Mouse (Mus musculus): Measurements from ENCODE around the gene Mymx. TPM values are rescaled to one million over a fixed set of nuclear protein-coding genes. Genes with fewer than 3 reads are reported as not detected.

Gene Mymx
- polyA plus RNA-seq, 1 experiment from 2014 or later: 0.47 TPM

GRCm38 (mm10) chr17:45594195-45594594 is 7.7 kb downstream of the Mymx start:
- peak overlapping the region; percentile 73; the same call in 1 of the 2 replicates for H3K9ac ChIP-seq

DNA sequence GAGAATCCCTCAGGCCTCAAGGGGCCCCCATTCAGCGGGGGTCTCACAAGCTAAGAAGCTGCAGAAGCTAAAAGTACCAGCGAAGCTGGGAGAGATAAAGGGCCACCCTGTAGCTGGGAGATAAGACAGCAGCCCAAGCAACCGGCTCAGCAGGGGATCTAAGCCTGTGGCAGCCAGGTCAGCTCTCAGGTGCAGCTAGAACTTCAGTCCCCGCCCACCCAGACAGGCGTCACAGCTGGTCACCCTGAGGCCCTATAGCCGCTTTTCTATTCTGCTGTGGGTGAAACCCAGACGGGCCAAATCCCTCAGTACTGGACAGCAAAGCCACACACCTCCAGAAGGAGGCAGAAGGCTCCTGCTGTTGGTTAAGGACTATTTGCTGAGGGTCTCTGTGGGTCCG is 8.4 kb downstream of the Mymx start:
- Histone ChIP-seq H3K27me3 (peaks cover 40% of the 10 kb centered on the region), H3K27ac (no peak overlapping the region), H3K9ac (no peak overlapping the region), H3K4me3 (no peak overlapping the region), H3K4me1 (replicated peaks) (peaks cover 60% of the 10 kb centered on the region), H3K9me3 (no peaks in the 10 kb centered on the region), H3K4me2 (peak overlapping the region; percentile 92), H3K36me3 (no peaks in the 10 kb centered on the region)
- WGBS: 29% methylated on average over 8 of the region's 8 CpGs
- no peak for ATAC-seq (ENCODE audit: low FRiP score)

More at GRCm38 (mm10) chr17:45594195-45594594, 7.7 kb downstream of the Mymx start:
- H3K9me3 ChIP-seq: no peaks in the 10 kb centered on the region
- H3K27me3 ChIP-seq: peaks cover 40% of the 10 kb centered on the region
- WGBS: 52% methylated on average over 8 of the region's 8 CpGs
- H3K4me2 ChIP-seq: peak overlapping the region; percentile 92
- no peak overlapping the region for H3K27ac ChIP-seq
- H3K4me3 ChIP-seq: peak overlapping the region; percentile 47
- no peak for ATAC-seq (ENCODE audit: low FRiP score)
- H3K36me3 ChIP-seq: no peaks in the 10 kb centered on the region
- peaks cover 61% of the 10 kb centered on the region for H3K4me1 ChIP-seq (replicated peaks)

- no peaks in the 10 kb centered on the region for H3K36me3 ChIP-seq
- H3K9me3 ChIP-seq: no peaks in the 10 kb centered on the region
- no peak for ATAC-seq (ENCODE audit: low FRiP score)
- 56% methylated on average over 8 of the region's 8 CpGs for WGBS
- H3K4me3 ChIP-seq: no peak overlapping the region
- H3K9ac ChIP-seq: peak overlapping the region; percentile 49
- peak overlapping the region; percentile 92; the same call in 1 of the 2 replicates for H3K4me2 ChIP-seq
- H3K4me1 ChIP-seq (replicated peaks): peaks cover 60% of the 10 kb centered on the region
- H3K27me3 ChIP-seq: peaks cover 40% of the 10 kb centered on the region
- H3K27ac ChIP-seq: no peak overlapping the region
Observed at GRCm38 (mm10) chr17:45592606-45593431, 9.1 kb downstream of the Mymx start.

DNA sequence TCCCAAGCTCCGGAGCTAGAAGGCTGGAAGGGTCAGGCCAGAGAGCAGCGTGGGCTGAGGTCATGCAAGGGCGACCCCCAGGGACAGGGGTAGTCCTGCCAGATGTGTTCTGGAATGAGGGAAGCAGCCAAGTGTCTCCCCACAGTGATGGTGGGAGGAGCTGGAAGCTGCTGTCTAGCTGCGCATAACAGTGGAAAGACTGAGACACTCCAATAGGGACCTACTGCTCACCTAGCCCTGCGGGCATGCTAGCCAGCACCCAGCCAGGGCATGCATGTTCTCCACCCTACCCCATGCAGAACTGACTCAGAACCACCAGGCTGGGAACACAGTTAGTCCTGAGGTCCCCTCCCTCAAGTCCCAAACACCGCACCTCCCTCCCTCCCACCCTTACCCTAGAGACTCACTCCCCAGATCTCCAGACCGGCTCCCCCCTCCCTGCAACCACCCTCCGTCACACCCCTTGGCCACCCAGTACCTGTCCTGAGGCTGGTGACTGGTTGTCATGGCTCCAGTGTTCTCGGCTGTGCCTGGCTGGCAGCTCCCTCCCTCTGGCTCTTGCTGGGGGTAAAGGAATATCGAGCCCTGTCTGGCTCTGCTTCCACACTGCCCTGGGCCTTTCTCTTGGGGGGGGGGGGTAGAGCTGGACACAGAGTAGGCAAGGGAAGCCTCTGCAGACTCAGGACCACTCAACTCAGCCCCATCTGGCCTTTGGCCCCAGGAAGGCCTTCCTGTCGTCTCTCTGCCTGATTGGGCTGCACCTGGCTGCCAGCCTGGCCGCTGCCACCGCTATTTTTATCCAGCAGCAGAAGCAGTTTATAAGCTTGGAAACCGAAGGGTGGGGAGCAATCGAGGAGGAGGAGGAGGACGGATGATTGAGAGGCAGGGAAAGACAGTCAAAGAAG is 9.9 kb downstream of the Mymx start:
- H3K4me2 ChIP-seq: peak overlapping the region; percentile 10

DNA sequence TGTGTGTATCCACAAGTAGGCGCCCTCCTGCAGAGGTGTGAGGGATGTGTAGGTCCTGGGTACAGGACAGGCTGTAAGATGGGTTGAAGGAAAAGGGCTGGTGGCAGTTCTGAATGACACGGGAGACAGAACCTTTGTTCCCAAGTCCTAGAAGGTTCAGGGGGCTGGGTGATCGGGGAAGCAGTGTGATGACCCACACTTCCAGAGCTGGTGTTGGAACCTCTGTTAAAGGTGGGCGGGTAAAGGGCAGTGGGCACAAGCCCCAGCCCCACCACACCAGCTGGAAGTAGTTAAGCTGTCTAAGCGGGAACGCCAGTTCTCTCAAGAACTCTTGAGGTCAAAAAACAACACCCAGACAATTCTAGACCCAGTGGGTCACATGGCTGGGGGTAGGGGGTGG is 11.5 kb downstream of the Mymx start:
- ATAC-seq (ENCODE audit: low FRiP score): no peak

More for the DNA sequence above, 9.9 kb downstream of the Mymx start:
- 48% methylated on average over 16 of the region's 16 CpGs for WGBS
- peaks cover 37% of the 10 kb centered on the region for H3K27me3 ChIP-seq
- H3K4me1 ChIP-seq (replicated peaks): peaks cover 57% of the 10 kb centered on the region
- H3K9me3 ChIP-seq: no peaks in the 10 kb centered on the region
- no peak for ATAC-seq (ENCODE audit: low FRiP score)
- no peak overlapping the region for H3K27ac ChIP-seq
- no peak overlapping the region for H3K4me3 ChIP-seq
- peak overlapping the region; percentile 49 for H3K9ac ChIP-seq
- H3K36me3 ChIP-seq: 0 out of 2 replicates have a peak, but pooled peaks cover 1% of the 10 kb centered on the region

GRCm38 (mm10) chr17:45589844-45590243 is 12.1 kb downstream of the Mymx start:
- Histone ChIP-seq H3K4me3 (no peak overlapping the region), H3K27ac (no peak overlapping the region), H3K9ac (no peak overlapping the region), H3K4me1 (replicated peaks) (peaks cover 47% of the 10 kb centered on the region), H3K27me3 (peaks cover 25% of the 10 kb centered on the region), H3K9me3 (no peaks in the 10 kb centered on the region), H3K36me3 (0 out of 2 replicates have a peak, but pooled peaks cover 4% of the 10 kb centered on the region), H3K4me2 (no peak overlapping the region)
- 93% methylated on average over 8 of the region's 8 CpGs for WGBS
- ATAC-seq (ENCODE audit: low FRiP score): no peak

More for the DNA sequence above, 11.5 kb downstream of the Mymx start:
- no peaks in the 10 kb centered on the region for H3K9me3 ChIP-seq
- WGBS: 88% methylated on average over 6 of the region's 6 CpGs
- H3K27me3 ChIP-seq: peaks cover 29% of the 10 kb centered on the region
- no peak overlapping the region for H3K4me3 ChIP-seq
- no peak overlapping the region for H3K9ac ChIP-seq
- 0 out of 2 replicates have a peak, but pooled peaks cover 4% of the 10 kb centered on the region for H3K36me3 ChIP-seq
- peaks cover 47% of the 10 kb centered on the region for H3K4me1 ChIP-seq (replicated peaks)
- no peak overlapping the region for H3K27ac ChIP-seq
- H3K4me2 ChIP-seq: no peak overlapping the region

DNA sequence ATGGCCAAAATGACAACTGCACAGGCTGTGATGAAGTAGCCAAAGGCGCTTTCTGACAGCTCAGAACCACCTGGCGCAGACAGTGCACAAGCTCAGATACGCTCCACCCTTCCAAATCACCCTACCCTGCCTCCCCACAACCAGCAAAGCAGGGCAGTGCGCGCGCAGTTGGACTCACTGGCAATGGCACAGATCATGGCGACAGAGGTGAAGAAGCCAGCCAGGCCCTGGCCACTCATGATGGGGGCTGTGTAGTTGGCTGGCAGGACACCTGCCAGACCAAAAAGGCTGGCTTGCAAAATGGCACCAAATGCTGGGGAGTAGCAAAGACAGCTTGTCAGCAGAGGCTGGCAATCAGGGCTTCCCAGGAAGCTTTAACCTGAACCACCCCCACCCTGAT is 12.7 kb downstream of the Mymx start:
- Histone ChIP-seq H3K4me2 (no peak overlapping the region), H3K9me3 (no peaks in the 10 kb centered on the region), H3K27me3 (peaks cover 19% of the 10 kb centered on the region), H3K4me1 (replicated peaks) (peaks cover 47% of the 10 kb centered on the region), H3K27ac (no peak overlapping the region), H3K9ac (no peak overlapping the region), H3K36me3 (0 out of 2 replicates have a peak, but pooled peaks cover 4% of the 10 kb centered on the region), H3K4me3 (no peak overlapping the region)
- ATAC-seq (ENCODE audit: low FRiP score): no peak
- WGBS: 97% methylated on average over 7 of the region's 7 CpGs

- no peak for ATAC-seq (ENCODE audit: low FRiP score)
- H3K9me3 ChIP-seq: no peaks in the 10 kb centered on the region
- H3K4me2 ChIP-seq: no peak overlapping the region
- H3K4me3 ChIP-seq: no peak overlapping the region
- peaks cover 40% of the 10 kb centered on the region for H3K4me1 ChIP-seq (replicated peaks)
- peaks cover 11% of the 10 kb centered on the region for H3K27me3 ChIP-seq
- 0 out of 2 replicates have a peak, but pooled peaks cover 4% of the 10 kb centered on the region for H3K36me3 ChIP-seq
- WGBS: 95% methylated on average over 7 of the region's 7 CpGs
- H3K27ac ChIP-seq: no peak overlapping the region
- no peak overlapping the region for H3K9ac ChIP-seq
Observed at GRCm38 (mm10) chr17:45588370-45588769, 13.5 kb downstream of the Mymx start.

DNA sequence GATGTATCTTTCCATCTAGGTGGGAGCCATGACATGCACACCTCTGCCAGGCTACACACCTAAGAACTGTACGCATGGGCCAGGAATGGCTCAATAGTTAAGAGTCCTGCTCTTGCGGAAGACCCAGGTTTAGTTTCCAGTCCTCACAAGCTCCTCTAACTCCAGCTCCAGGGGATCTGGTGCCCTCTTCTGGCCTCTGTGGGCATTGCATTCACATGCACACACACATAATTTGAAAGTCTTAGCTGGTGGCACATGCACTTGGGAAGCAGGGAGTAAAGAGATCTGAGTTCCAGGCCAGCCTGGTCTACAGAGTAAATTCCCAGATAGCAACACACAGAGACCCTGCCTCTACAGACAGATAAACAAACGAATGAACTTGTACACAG is 15.5 kb downstream of the Mymx start:
- H3K4me3 ChIP-seq: no peak overlapping the region
- H3K9ac ChIP-seq: no peak overlapping the region
- no peak overlapping the region for H3K4me2 ChIP-seq
- H3K9me3 ChIP-seq: no peaks in the 10 kb centered on the region
- no peak overlapping the region for H3K27ac ChIP-seq
- no peak for ATAC-seq (ENCODE audit: low FRiP score)
- peaks cover 21% of the 10 kb centered on the region for H3K4me1 ChIP-seq (replicated peaks)
- H3K27me3 ChIP-seq: no peaks in the 10 kb centered on the region
- 0 out of 2 replicates have a peak, but pooled peaks cover 4% of the 10 kb centered on the region for H3K36me3 ChIP-seq
- 98% methylated on average over 3 of the region's 3 CpGs for WGBS

DNA sequence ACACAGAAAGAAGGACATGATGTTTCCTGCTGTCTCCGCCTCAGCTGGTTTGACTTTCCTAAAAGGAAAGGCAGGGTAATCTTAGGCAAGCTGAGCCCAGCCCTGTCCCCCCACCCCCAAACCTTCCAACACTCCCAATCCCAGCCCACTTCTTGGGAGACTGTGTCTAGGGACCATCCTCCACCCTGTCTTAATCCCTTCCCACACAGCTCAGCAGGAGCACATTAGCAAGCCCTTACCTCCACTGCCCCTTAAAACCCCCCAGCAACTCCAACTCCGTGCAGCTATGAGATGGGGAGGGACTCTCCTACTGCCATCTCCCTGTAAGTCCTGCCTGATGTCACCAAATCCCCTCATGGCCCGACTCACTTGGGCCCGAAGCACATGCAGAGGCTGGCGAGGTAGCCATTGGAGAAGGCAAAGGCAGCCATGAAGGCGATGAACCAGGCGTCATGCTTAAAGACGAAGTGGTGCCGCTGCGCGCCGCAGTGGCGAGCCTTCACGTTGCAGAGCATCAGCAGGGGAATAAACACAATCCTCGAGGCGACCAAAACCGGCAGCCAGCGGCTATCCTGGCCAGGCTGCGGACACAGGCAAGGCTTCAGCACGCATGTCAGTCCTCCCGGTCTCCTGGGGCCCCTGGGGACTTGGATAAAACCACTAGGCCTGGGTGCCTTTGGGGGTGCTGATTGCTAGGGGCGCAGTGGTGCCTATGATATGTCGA is 16.0 kb downstream of the Mymx start:
- H3K4me3 ChIP-seq: no peak overlapping the region
- H3K36me3 ChIP-seq: 0 out of 2 replicates have a peak, but pooled peaks cover 4% of the 10 kb centered on the region
- H3K4me2 ChIP-seq: no peak overlapping the region
- H3K27me3 ChIP-seq: no peaks in the 10 kb centered on the region
- H3K4me1 ChIP-seq (replicated peaks): peaks cover 24% of the 10 kb centered on the region
- H3K9ac ChIP-seq: peak overlapping the region; percentile 29; the same call in 1 of the 2 replicates
- WGBS: 66% methylated on average over 23 of the region's 23 CpGs
- ATAC-seq (ENCODE audit: low FRiP score): no peak
- H3K9me3 ChIP-seq: no peaks in the 10 kb centered on the region
- peak overlapping the region; percentile 69 for H3K27ac ChIP-seq

- Histone ChIP-seq H3K4me2 (no peak overlapping the region), H3K36me3 (0 out of 2 replicates have a peak, but pooled peaks cover 4% of the 10 kb centered on the region), H3K4me1 (replicated peaks) (peaks cover 25% of the 10 kb centered on the region), H3K27ac (peak overlapping the region; percentile 69), H3K9ac (peak overlapping the region; percentile 29; the same call in 1 of the 2 replicates), H3K27me3 (no peaks in the 10 kb centered on the region), H3K4me3 (no peak overlapping the region), H3K9me3 (no peaks in the 10 kb centered on the region)
- 24% methylated on average over 14 of the region's 14 CpGs for WGBS
- peak; percentile 44; the same call in 1 of the 2 replicates for ATAC-seq (ENCODE audit: low FRiP score)
Observed at GRCm38 (mm10) chr17:45584939-45585678, 16.8 kb downstream of the Mymx start.
